Mouse (Mus musculus) hindbrain, postnatal 0 days (tissue): ENCODE data around the gene Creb1. TPM values are rescaled to one million over a fixed set of nuclear protein-coding genes. Genes with fewer than 3 reads are reported as not detected.

Experiments used
- ATAC-seq: fragments of 200-750 bp; cut with Nextera tagmentation; 2 replicates; pipeline ENCODE4 v1.8.0; 2017; ENCODE audit warnings: mild to moderate bottlenecking, moderate TSS enrichment, moderate library complexity
- DNase-seq: peaks from one replicate; pipeline ENCODE4 v3.0.0-alpha.2; 2015; ENCODE audit warnings: low spot score
- H3K27ac ChIP-seq: fragments of 300-500 bp; sonication (generic); 2 replicates; pipeline ENCODE4 v1.5.1; 2014; ENCODE audit warnings: mild to moderate bottlenecking
- H3K27me3 ChIP-seq: fragments of 300-500 bp; sonication (generic); 2 replicates; pipeline ENCODE4 v1.6.1; 2014; ENCODE audit warnings: low read length, mixed read lengths; ENCODE audit not compliant: insufficient read depth
- H3K36me3 ChIP-seq: fragments of 300-500 bp; sonication (generic); 2 replicates; pipeline ENCODE4 v1.6.1; 2014; ENCODE audit warnings: low read length, mixed read lengths; ENCODE audit not compliant: insufficient read depth
- H3K4me1 ChIP-seq: fragments of 300-500 bp; sonication (generic); 2 replicates; pipeline ENCODE4 v1.6.1; 2014; ENCODE audit warnings: antibody characterized with exemption, low read length, mixed read lengths; ENCODE audit not compliant: insufficient read depth
- H3K4me2 ChIP-seq: fragments of 300-500 bp; sonication (generic); 2 replicates; pipeline ENCODE4 v1.6.1; 2014; ENCODE audit warnings: low read depth, mild to moderate bottlenecking, low read length, moderate library complexity, mixed read lengths
- H3K4me3 ChIP-seq: fragments of 300-500 bp; sonication (generic); 2 replicates; pipeline ENCODE4 v1.5.1; 2014; ENCODE audit warnings: low read length
- H3K9ac ChIP-seq: fragments of 300-500 bp; sonication (generic); replicated peaks from 2 replicates; pipeline ENCODE4 v1.6.1; 2014; ENCODE audit warnings: mild to moderate bottlenecking, low read length, moderate library complexity, mixed read lengths
- H3K9me3 ChIP-seq: fragments of 300-500 bp; sonication (generic); 2 replicates; pipeline ENCODE4 v1.6.1; 2016; ENCODE audit warnings: low read length, mixed read lengths
- CTCF ChIP-seq: IDR thresholded peaks from 2 replicates; pipeline ENCODE4 v1.5.1; 2016; ENCODE audit warnings: antibody characterized with exemption, control low read depth, low read depth
- WGBS: fragments of 180-500 bp; shearing (Covaris S2); extraction: QIAGEN DNeasy Blood & Tissue Kit; methylation state at CpG from one replicate; pipeline ENCODE4 v1.1.7; 2014; 5-methylcytosine and 5-hydroxymethylcytosine counted together
- polyA plus RNA-seq: library from polyadenylated mRNA; unstranded; fragments of >200 nt; fragmentation: Nextera tagmentation; extraction: Ambion mirVana; gene quantifications from 2 replicates; pipeline ENCODE4 v1.2.1, GENCODE M21; 2015
- total RNA-seq: library from RNA; depleted of rRNA; stranded (reverse); fragments of >200 nt; gene quantifications from 2 replicates; pipeline ENCODE4 v1.2.3, GENCODE M21; 2014

The Creb1 gene
- total and polyA plus RNA-seq, 2 experiments from 2014 or later: 12.4 to 50.3 TPM

DNA sequence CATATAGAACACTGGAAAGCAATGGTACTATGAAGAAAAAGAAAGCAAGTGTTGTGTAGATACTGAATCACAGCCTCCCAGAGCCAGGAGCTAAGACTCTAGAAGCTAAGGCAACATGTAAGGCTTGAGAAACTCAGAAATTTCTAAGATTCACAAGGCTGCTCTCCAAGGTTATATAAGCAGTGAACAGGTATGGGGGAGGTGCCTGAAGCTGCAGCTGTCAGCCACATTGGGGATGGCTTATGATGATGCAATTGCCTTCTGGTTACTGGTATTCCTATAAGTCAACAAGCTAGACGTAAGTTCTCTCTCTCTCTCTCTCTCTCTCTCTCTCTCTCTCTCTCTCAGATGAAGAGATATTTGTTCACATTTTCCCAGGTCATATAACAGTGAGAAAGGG is 9.3 kb upstream of the Creb1 start:
- no peak overlapping the region for H3K27ac ChIP-seq
- H3K4me1 ChIP-seq: no peaks in the 10 kb centered on the region
- H3K27me3 ChIP-seq: no peaks in the 10 kb centered on the region
- 70% methylated on average over 1 of the region's 1 CpGs for WGBS
- no peak overlapping the region for H3K4me3 ChIP-seq
- no peak overlapping the region for H3K9ac ChIP-seq
- H3K36me3 ChIP-seq: no peaks in the 10 kb centered on the region
- no peak overlapping the region for H3K4me2 ChIP-seq
- TF ChIP-seq CTCF: no peak
- no peaks in the 10 kb centered on the region for H3K9me3 ChIP-seq
- ATAC-seq (no peak), DNase-seq (no peak)

GRCm38 (mm10) chr1:64524661-64525060 is 7.8 kb upstream of the Creb1 start:
- Histone ChIP-seq H3K27me3 (no peaks in the 10 kb centered on the region), H3K4me1 (no peaks in the 10 kb centered on the region), H3K4me3 (no peak overlapping the region), H3K9ac (no peak overlapping the region), H3K9me3 (no peaks in the 10 kb centered on the region), H3K36me3 (no peaks in the 10 kb centered on the region), H3K27ac (no peak overlapping the region), H3K4me2 (no peak overlapping the region)
- no peak for TF ChIP-seq CTCF
- WGBS: 90% methylated on average over 2 of the region's 2 CpGs
- no peak for DNase-seq
- ATAC-seq: no peak

GRCm38 (mm10) chr1:64527626-64528025 is 4.8 kb upstream of the Creb1 start:
- Histone ChIP-seq H3K4me3 (no peak overlapping the region), H3K27me3 (no peaks in the 10 kb centered on the region), H3K4me2 (no peak overlapping the region), H3K9me3 (no peaks in the 10 kb centered on the region), H3K36me3 (no peaks in the 10 kb centered on the region), H3K9ac (no peak overlapping the region), H3K4me1 (0 out of 2 replicates have a peak, but pooled peaks cover 9% of the 10 kb centered on the region), H3K27ac (no peak overlapping the region)
- DNase-seq (no peak), ATAC-seq (no peak)
- TF ChIP-seq CTCF: no peak

GRCm38 (mm10) chr1:64529781-64530315 is 2.6 kb upstream of the Creb1 start:
- ATAC-seq (no peak), DNase-seq (no peak)
- Histone ChIP-seq H3K4me2 (no peak overlapping the region), H3K27me3 (no peaks in the 10 kb centered on the region), H3K4me1 (0 out of 2 replicates have a peak, but pooled peaks cover 9% of the 10 kb centered on the region), H3K9me3 (no peaks in the 10 kb centered on the region), H3K27ac (no peak overlapping the region), H3K36me3 (no peaks in the 10 kb centered on the region), H3K4me3 (no peak overlapping the region), H3K9ac (no peak overlapping the region)
- WGBS: 89% methylated on average over 5 of the region's 5 CpGs
- TF ChIP-seq CTCF: no peak

DNA sequence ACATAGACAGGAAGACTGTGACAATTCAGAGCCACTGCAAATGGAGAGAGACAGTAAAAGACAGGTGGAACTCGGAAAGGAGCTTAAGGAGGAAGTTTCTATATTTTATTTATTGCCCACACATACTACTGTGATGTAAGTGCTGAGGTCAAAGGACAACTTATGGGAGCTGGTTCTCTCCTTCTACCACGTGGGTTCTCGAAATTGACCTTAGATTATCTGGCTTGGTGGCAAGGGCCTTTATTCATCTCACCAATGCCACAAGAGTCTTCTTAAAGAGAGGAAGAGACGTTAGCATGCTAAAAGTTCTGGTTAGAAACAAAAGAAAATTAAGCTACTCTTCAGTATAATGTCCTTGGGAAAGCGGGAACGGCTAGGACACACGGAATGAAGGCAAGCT is 897 bp upstream of the Creb1 start:
- H3K9me3 ChIP-seq: no peaks in the 10 kb centered on the region
- DNase-seq (no peak), ATAC-seq (no peak)
- WGBS: 15% methylated on average over 7 of the region's 7 CpGs
- peak overlapping the region; percentile 93 for H3K9ac ChIP-seq
- no peaks in the 10 kb centered on the region for H3K36me3 ChIP-seq
- no peak for TF ChIP-seq CTCF
- H3K27me3 ChIP-seq: no peaks in the 10 kb centered on the region
- peak overlapping the region; percentile 85 for H3K4me2 ChIP-seq
- peak overlapping the region; percentile 100 for H3K27ac ChIP-seq
- H3K4me3 ChIP-seq: peak overlapping the region; percentile 88
- H3K4me1 ChIP-seq: peaks cover 14% of the 10 kb centered on the region; the same call in 1 of the 2 replicates

GRCm38 (mm10) chr1:64532067-64532523 is 350 bp upstream of the Creb1 start:
- ATAC-seq (peak; percentile 75), DNase-seq (no peak)
- no peaks in the 10 kb centered on the region for H3K27me3 ChIP-seq
- peak overlapping the region; percentile 93 for H3K9ac ChIP-seq
- no peaks in the 10 kb centered on the region for H3K9me3 ChIP-seq
- peaks cover 14% of the 10 kb centered on the region; the same call in 1 of the 2 replicates for H3K4me1 ChIP-seq
- no peak for TF ChIP-seq CTCF
- H3K4me2 ChIP-seq: peak overlapping the region; percentile 85
- peak overlapping the region; percentile 88 for H3K4me3 ChIP-seq
- H3K27ac ChIP-seq: peak overlapping the region; percentile 100
- H3K36me3 ChIP-seq: no peaks in the 10 kb centered on the region
- WGBS: under 1% methylated on average over 34 of the region's 34 CpGs

DNA sequence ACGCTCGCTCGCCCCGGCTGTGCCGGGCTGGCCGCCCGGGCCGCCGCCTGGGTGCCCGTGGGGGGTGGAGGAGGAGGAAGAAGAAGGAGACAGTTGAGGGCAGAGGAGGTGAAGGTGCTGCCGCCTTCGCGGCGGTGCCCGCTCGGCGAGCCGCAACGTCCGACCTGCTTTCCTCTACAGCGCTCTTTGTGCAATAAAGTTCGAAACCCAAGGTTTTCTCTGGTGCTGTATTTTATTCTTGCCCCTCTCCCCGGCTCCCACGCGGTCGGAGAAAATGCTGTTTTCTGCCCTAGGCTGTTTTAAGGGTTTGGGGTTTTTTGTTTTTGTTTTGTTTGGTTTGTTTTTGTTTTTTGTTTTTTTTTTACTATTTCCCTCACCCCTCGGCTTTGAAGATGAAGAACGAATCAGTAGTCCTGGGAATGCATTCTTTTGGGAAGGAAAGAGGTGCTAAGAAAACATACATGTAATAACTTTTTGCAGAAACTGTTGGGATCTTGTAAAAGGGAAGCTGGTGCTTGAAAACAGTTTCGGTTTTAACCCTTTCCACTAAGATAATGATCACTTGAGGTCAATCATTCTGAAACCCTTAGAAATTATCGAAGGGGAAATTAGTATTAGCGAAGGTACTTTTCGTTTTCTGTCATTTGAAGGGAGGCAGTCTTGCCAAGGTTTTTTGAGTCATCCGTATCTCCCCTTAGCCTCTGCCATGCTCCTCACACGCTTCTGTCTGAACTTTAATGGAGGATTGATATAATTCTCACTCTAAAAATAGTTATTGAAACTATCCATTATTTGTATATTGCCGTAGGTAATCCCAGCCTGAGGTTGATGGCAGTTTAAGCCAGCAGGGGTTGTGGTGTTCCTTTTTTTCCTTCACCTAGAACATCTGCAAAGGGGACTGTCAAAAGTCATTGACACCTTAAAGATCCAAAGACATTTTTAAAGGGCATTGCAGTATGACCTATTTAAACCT is 1.3 kb downstream of the Creb1 start:
- Histone ChIP-seq H3K4me1 (peaks cover 14% of the 10 kb centered on the region; the same call in 1 of the 2 replicates), H3K27me3 (no peaks in the 10 kb centered on the region), H3K4me3 (peak overlapping the region; percentile 88), H3K36me3 (no peaks in the 10 kb centered on the region), H3K9ac (peak overlapping the region; percentile 93), H3K9me3 (no peaks in the 10 kb centered on the region), H3K4me2 (peak overlapping the region; percentile 70), H3K27ac (peak overlapping the region; percentile 100)
- DNase-seq (peak; percentile 44), ATAC-seq (no peak)
- no peak for TF ChIP-seq CTCF
- under 1% methylated on average over 33 of the region's 35 CpGs for WGBS
